Mouse (Mus musculus) stomach, postnatal 0 days (tissue): ENCODE data around the gene Cela3b.

ENCODE experiments used
- CTCF ChIP-seq: IDR thresholded peaks from 2 replicates; pipeline ENCODE4 v1.5.1; 2016; ENCODE audit warnings: antibody characterized with exemption, low read depth, mild to moderate bottlenecking, moderate library complexity
- EP300 ChIP-seq: optimal IDR thresholded peaks from 2 replicates; pipeline ENCODE3; 2016; ENCODE audit warnings: antibody characterized with exemption

- TF ChIP-seq EP300 (no peak), CTCF (no peak)
Measured at GRCm38 (mm10) chr4:137430502-137430901, at the start of gene Cela3b.
